Mouse (Mus musculus) megakaryocyte, embryonic 14.5 days (primary cell): ENCODE data around the gene Wrap73.

ENCODE experiments used
- FLI1 ChIP-seq: IDR thresholded peaks from 2 replicates; pipeline ENCODE4 v1.6.1; 2012; ENCODE audit warnings: low read length, inconsistent platforms, mixed read lengths
- GATA1 ChIP-seq: IDR thresholded peaks from 3 replicates; pipeline ENCODE4 v1.6.1; 2012; ENCODE audit warnings: mixed read lengths, low read length, inconsistent platforms, borderline replicate concordance

DNA sequence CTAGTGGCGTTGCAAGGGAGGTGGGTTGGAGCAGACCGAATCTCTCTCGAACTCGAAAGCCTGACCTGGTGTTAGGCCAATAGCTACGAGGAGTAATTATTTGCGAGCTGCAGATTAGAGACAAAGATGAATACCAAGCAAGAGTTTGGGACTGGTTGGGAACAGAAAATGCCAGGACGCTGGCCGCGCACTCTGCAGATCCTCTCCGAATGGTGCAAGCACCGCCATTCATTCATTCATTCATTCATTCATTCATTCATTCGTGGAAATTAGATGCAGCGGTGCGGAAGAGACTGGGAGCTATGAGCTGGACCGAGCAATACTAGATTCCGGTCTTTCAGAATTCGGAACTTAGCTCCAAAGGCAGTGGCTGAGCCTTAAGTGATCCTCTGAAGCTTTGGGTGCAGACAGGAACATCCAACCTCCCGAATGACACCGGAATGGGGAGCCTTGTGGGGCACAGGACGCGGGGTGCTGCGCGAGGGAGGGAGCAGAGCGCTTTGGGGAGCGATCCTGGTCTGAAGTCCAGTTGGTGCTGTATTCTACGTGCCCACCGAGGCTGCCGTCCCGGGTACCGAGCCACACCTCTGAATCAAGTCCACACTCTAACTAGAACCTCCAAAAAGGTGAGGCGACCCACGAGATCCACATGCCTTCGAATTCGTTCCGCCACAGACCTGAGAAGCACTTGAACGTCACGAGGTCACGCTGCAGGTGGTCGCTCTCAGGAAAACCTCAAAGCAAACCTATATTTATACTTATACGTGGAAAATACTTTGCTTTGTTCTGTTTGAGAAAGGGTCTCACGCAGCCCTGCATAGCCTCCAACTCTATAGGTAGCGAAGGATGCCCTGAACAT lies 934 bp upstream of the Wrap73 start:
- no peak for TF ChIP-seq GATA1
- no peak for TF ChIP-seq FLI1
